Mouse (Mus musculus) neural tube, embryonic 14.5 days (tissue): ENCODE results near the gene Keap1. TPM values are rescaled to one million over a fixed set of nuclear protein-coding genes. Genes with fewer than 3 reads are reported as not detected.

Experiments used
- ATAC-seq: fragments of 200-750 bp; cut with Nextera tagmentation; 2 replicates; pipeline ENCODE4 v1.8.0; 2017; ENCODE audit warnings: low read depth, mild to moderate bottlenecking, moderate TSS enrichment, moderate library complexity
- H3K27ac ChIP-seq: fragments of 300-500 bp; sonication (generic); 2 replicates; pipeline ENCODE4 v1.5.1; 2014; ENCODE audit warnings: low read depth, mild to moderate bottlenecking, control low read depth, low read length, moderate library complexity, mixed read lengths
- H3K27me3 ChIP-seq: fragments of 300-500 bp; sonication (generic); 2 replicates; pipeline ENCODE4 v1.6.1; 2014; ENCODE audit warnings: low read length; ENCODE audit not compliant: control insufficient read depth, insufficient read depth
- H3K36me3 ChIP-seq: fragments of 300-500 bp; sonication (generic); 2 replicates; pipeline ENCODE4 v1.6.1; 2014; ENCODE audit warnings: low read length, mixed read lengths; ENCODE audit not compliant: control insufficient read depth, insufficient read depth
- H3K4me1 ChIP-seq: fragments of 300-500 bp; sonication (generic); 2 replicates; pipeline ENCODE4 v1.6.1; 2014; ENCODE audit warnings: low read length; ENCODE audit not compliant: control insufficient read depth, insufficient read depth
- H3K4me2 ChIP-seq: fragments of 300-500 bp; sonication (generic); 2 replicates; pipeline ENCODE4 v1.6.1; 2014; ENCODE audit warnings: mild to moderate bottlenecking, low read depth, low read length, control low read depth
- H3K4me3 ChIP-seq: fragments of 300-500 bp; sonication (generic); 2 replicates; pipeline ENCODE4 v1.5.1; 2014; ENCODE audit warnings: low read depth, low read length, control low read depth, mixed read lengths
- H3K9ac ChIP-seq: fragments of 300-500 bp; sonication (generic); replicated peaks from 2 replicates; pipeline ENCODE4 v1.6.1; 2014; ENCODE audit warnings: low read depth, mild to moderate bottlenecking, control low read depth, low read length, mixed read lengths
- H3K9me3 ChIP-seq: fragments of 300-500 bp; sonication (generic); 2 replicates; pipeline ENCODE4 v1.6.1; 2016; ENCODE audit warnings: low read length; ENCODE audit not compliant: control insufficient read depth
- WGBS: fragments of 180-500 bp; shearing (Covaris S2); extraction: QIAGEN DNeasy Blood & Tissue Kit; methylation state at CpG from one replicate; pipeline ENCODE4 v1.1.7; 2014; 5-methylcytosine and 5-hydroxymethylcytosine counted together
- polyA plus RNA-seq: library from polyadenylated mRNA; unstranded; fragments of >200 nt; fragmentation: Nextera tagmentation; extraction: Ambion mirVana; gene quantifications from 2 replicates; pipeline ENCODE4 v1.2.1, GENCODE M21; 2014

Keap1 gene
- polyA plus RNA-seq, 1 experiment from 2014 or later, result 34.2 TPM

- ATAC-seq, result no peak
- no peaks in the 10 kb centered on the region for H3K36me3 ChIP-seq
- no peaks in the 10 kb centered on the region for H3K9me3 ChIP-seq
- H3K27me3 ChIP-seq, result peaks cover 37% of the 10 kb centered on the region
- no peak overlapping the region for H3K4me2 ChIP-seq
- 35% methylated on average over 17 of the region's 17 CpGs for WGBS
- H3K27ac ChIP-seq, result no peak overlapping the region
- H3K9ac ChIP-seq, result no peak overlapping the region
- H3K4me3 ChIP-seq, result no peak overlapping the region
- H3K4me1 ChIP-seq, result peaks cover 3% of the 10 kb centered on the region; the same call in 1 of the 2 replicates
Measured at GRCm38 (mm10) chr9:21249629-21250508, 10.7 kb upstream of the Keap1 start.

GRCm38 (mm10) chr9:21248326-21248725 lies 9.2 kb upstream of the Keap1 start, which contains the start of gene S1pr5:
S1pr5 (minus strand) TSS chr9:21248443.
- ATAC-seq, result no peak
- Histone ChIP-seq H3K4me3 (no peak within 1 kb of the TSS), H3K4me1 (peaks cover 12% of the 10 kb centered on the region), H3K27ac (no peak within 1 kb of the TSS), H3K9ac (no peak within 1 kb of the TSS), H3K4me2 (no peak within 1 kb of the TSS), H3K36me3 (no peaks in the 10 kb centered on the region), H3K9me3 (no peaks in the 10 kb centered on the region), H3K27me3 (peaks cover 45% of the 10 kb centered on the region)
- under 1% methylated on average over 26 of the region's 30 CpGs for WGBS

DNA sequence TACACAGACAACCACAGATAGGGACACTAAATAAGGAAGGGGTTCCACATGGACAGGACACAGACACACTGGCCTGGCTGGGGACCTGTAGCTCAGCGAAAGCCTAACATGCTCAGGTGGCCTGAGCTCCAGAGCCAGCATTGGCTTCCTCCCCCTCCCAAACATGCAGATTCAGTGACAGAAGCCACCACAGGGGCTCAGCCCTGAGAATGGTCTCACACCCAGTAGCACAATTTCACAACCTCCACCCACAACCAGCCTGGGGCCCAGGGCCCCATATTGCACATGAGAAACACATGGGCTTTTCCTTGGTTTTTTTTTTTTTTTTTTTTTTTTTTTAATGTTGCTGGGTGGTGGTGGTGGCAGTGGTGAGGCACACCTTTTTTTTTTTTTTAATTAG lies 7.2 kb upstream of the Keap1 start:
- 67% methylated on average over 1 of the region's 1 CpGs for WGBS
- H3K4me1 ChIP-seq, result peaks cover 12% of the 10 kb centered on the region
- no peak overlapping the region for H3K4me3 ChIP-seq
- H3K9ac ChIP-seq, result no peak overlapping the region
- H3K27ac ChIP-seq, result no peak overlapping the region
- no peaks in the 10 kb centered on the region for H3K36me3 ChIP-seq
- peaks cover 48% of the 10 kb centered on the region for H3K27me3 ChIP-seq
- no peak for ATAC-seq
- no peak overlapping the region for H3K4me2 ChIP-seq
- no peaks in the 10 kb centered on the region for H3K9me3 ChIP-seq

- Histone ChIP-seq H3K27ac (peak overlapping the region; percentile 64; the same call in 1 of the 2 replicates), H3K27me3 (peaks cover 47% of the 10 kb centered on the region), H3K9me3 (no peaks in the 10 kb centered on the region), H3K36me3 (no peaks in the 10 kb centered on the region), H3K4me1 (peaks cover 12% of the 10 kb centered on the region), H3K9ac (peak overlapping the region; percentile 60), H3K4me3 (peak overlapping the region; percentile 41), H3K4me2 (peak overlapping the region; percentile 74)
- 5% methylated on average over 16 of the region's 16 CpGs for WGBS
- no peak for ATAC-seq
Measured at GRCm38 (mm10) chr9:21245113-21245487, 5.9 kb upstream of the Keap1 start.

DNA sequence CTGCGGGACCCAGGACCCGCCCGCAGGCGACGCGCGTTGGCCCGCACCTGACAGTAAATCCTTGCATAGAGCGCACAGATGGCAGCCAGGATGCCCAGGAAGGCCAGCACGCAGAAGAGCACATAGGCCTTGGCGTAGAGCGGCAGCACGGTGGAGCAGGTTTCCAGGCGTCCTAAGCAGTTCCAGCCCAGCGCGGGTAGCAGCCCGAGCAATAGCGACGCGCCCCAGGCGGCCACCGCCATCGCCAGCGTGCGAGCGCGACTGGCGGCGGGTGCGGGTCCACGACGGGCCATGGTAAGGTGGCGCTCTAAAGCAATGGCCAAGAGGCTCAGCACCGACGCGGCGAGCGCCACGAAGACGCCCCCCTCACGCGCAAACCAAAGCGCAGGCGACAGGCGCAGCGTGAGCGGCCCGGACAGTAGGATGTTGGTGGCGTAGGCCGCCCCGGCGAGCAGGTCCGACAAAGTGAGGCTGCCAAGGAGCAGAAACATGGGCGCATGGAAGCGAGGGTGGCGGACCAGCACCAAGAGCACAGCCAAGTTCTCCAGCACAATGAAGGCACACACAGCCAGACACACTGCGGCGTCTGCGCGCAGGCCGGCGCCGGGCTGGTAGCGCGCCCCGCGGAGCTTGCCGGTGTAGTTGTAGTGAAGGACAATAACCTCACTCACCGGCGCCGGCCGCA lies 5.4 kb upstream of the Keap1 start:
- peak overlapping the region; percentile 74 for H3K4me2 ChIP-seq
- peak overlapping the region; percentile 64 for H3K27ac ChIP-seq
- ATAC-seq, result peak; percentile 75
- peak overlapping the region; percentile 41 for H3K4me3 ChIP-seq
- peak overlapping the region; percentile 60 for H3K9ac ChIP-seq
- no peaks in the 10 kb centered on the region for H3K36me3 ChIP-seq
- H3K4me1 ChIP-seq, result peaks cover 12% of the 10 kb centered on the region
- peaks cover 42% of the 10 kb centered on the region for H3K27me3 ChIP-seq
- under 1% methylated on average over 70 of the region's 72 CpGs for WGBS
- no peaks in the 10 kb centered on the region for H3K9me3 ChIP-seq

DNA sequence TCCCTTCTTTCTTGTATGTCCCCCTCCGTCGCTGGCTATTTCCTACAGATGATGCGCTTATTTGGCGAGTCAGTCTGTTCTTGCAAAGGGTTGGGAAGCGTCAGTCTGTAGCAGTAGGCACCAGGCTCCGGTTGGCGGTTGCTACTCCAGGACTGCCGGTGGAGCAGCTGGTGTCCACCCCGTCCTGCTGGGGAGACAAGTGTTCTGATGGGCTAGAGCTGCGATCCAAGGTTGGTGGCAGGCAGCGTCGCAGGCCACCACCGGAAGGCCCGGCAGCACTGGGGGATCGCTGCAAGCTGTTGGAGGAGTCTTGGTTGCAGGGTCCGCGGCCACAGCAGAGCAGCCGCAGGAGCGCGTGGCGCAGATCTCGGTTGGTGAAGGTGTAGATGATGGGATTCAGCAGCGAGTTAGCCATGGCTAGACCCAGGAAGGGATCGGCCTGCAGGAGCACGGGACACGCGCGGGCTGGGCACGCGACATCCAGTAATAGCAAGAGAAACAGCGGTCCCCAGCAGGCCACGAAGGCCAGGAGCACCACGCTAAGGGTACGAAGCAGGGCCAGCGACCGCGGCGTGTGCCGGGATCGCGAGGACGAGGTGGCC lies 4.8 kb upstream of the Keap1 start:
- H3K9me3 ChIP-seq, result no peaks in the 10 kb centered on the region
- H3K36me3 ChIP-seq, result no peaks in the 10 kb centered on the region
- peaks cover 12% of the 10 kb centered on the region for H3K4me1 ChIP-seq
- 4% methylated on average over 42 of the region's 42 CpGs for WGBS
- peak overlapping the region; percentile 64 for H3K27ac ChIP-seq
- peak; percentile 8; the same call in 1 of the 2 replicates for ATAC-seq
- peak overlapping the region; percentile 60 for H3K9ac ChIP-seq
- peak overlapping the region; percentile 41 for H3K4me3 ChIP-seq
- H3K4me2 ChIP-seq, result peak overlapping the region; percentile 74
- peaks cover 40% of the 10 kb centered on the region for H3K27me3 ChIP-seq

DNA sequence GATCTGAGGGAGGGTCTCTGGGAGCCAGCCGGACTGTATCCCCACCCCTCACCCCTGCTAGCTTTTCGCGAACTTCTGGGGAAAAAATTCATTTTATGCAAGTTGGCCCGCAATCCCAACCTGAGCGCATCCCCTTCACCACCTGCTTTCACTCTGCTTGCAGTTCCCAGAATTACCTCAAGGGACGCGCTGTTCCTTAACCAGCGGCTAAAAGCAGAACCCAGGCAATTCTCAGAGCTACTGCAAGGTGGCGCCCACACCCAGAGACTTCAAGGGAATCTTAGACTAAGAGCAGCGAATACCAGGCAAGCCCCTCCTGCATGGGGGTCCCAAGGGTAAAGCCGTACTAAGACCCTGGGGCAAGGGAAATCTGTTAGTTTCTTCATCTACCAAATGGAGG lies 2.2 kb upstream of the Keap1 start:
- no peak overlapping the region for H3K4me3 ChIP-seq
- H3K9me3 ChIP-seq, result no peaks in the 10 kb centered on the region
- no peak overlapping the region for H3K27ac ChIP-seq
- peaks cover 23% of the 10 kb centered on the region for H3K27me3 ChIP-seq
- H3K36me3 ChIP-seq, result no peaks in the 10 kb centered on the region
- 3% methylated on average over 11 of the region's 11 CpGs for WGBS
- H3K9ac ChIP-seq, result no peak overlapping the region
- ATAC-seq, result no peak
- H3K4me1 ChIP-seq, result peaks cover 26% of the 10 kb centered on the region
- H3K4me2 ChIP-seq, result no peak overlapping the region

DNA sequence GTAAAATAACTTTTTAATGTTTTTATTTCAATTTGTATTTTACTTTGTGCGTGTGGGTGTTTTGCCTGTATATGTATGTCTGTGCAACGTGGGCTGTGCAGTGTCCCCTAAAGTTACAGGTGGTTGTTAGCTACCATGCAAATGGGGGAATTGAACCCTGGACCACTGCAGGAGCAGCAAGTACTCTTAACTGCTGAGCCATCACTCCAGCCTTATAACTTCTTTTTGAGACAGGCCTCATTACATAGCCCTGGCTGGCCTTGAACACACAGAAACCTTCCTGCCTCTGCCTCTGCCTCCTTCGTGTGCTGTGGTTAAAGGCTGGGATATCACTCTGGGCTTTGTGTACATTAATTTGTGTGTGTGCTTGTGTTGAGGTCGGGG lies 296 bp upstream of the Keap1 start:
- H3K4me2 ChIP-seq, result peak overlapping the region; percentile 85
- WGBS, result 36% methylated on average over 4 of the region's 4 CpGs
- H3K4me3 ChIP-seq, result peak overlapping the region; percentile 90
- H3K36me3 ChIP-seq, result peaks cover 5% of the 10 kb centered on the region; the same call in 1 of the 2 replicates
- H3K9ac ChIP-seq, result peak overlapping the region; percentile 94
- no peak for ATAC-seq
- H3K9me3 ChIP-seq, result no peaks in the 10 kb centered on the region
- peaks cover 19% of the 10 kb centered on the region for H3K4me1 ChIP-seq
- H3K27me3 ChIP-seq, result peaks cover 7% of the 10 kb centered on the region; the same call in 1 of the 2 replicates
- no peak overlapping the region for H3K27ac ChIP-seq
